Mouse (Mus musculus): Measurements from ENCODE around the gene Sppl2c.

- no peak for TF ChIP-seq CTCF (IDR thresholded peaks at IDR 0.05; ENCODE audit: low read depth, low read length)
- no peak for TF ChIP-seq POLR2A (IDR thresholded peaks at IDR 0.05; ENCODE audit: borderline replicate concordance, low read depth, low read length)
Observed at GRCm38 (mm10) chr11:104235881-104236280, 49.8 kb downstream of the Sppl2c start.

Measured in bone marrow macrophage, adult 2 months (primary cell).